Mouse (Mus musculus) left cerebral cortex, adult 8-10 months (tissue): ENCODE measurements around the gene Mtnr1a. TPM values are rescaled to one million over a fixed set of nuclear protein-coding genes. Genes with fewer than 3 reads are reported as not detected.

Experiments used
- DNase-seq, 2 experiments: peaks; one replicate each; pipeline ENCODE4 v3.0.0; 2022; ENCODE audit warnings: low spot score in 2 of 2
- total RNA-seq, 4 experiments: library from RNA; stranded (reverse); gene quantifications; 2 replicates each; pipeline ENCODE4 v1.2.4; 2022

Gene Mtnr1a
- total RNA-seq, 4 experiments from 2014 or later: not detected

GRCm38 (mm10) chr8:45109371-45110063, 40.6 kb downstream of the Mtnr1a start:
- DNase-seq: peak; percentile 20 to 52

GRCm38 (mm10) chr8:45110064-45110812, 41.3 kb downstream of the Mtnr1a start:
- no peak for DNase-seq

- no peak for DNase-seq
Observed at GRCm38 (mm10) chr8:45110813-45111104, 41.8 kb downstream of the Mtnr1a start.

GRCm38 (mm10) chr8:45111820-45112219, 42.9 kb downstream of the Mtnr1a start:
- DNase-seq: no peak

- DNase-seq: no peak
Observed at GRCm38 (mm10) chr8:45117588-45117987, 48.7 kb downstream of the Mtnr1a start.

- no peak for DNase-seq
Observed at GRCm38 (mm10) chr8:45125680-45126079, 56.7 kb downstream of the Mtnr1a start.

Other genes starting within 250 kb of the Mtnr1a start
- 10 to 100 TPM; 27.9 to 40.8 (median 32.8) TPM for gene Fat1, start 133.7 kb upstream of the Mtnr1a start, total RNA-seq
- gene F11, start 192.9 kb downstream of the Mtnr1a start, total RNA-seq: not detected
- gene Klkb1, start 225.7 kb downstream of the Mtnr1a start, total RNA-seq: under 1 TPM in 1 of 4 experiments, not detected in 3; 0.09 TPM
- under 1 TPM in 1 of 4 experiments, not detected in 3; 0.13 TPM for gene Gm45753, start 239.3 kb downstream of the Mtnr1a start, total RNA-seq